Comparison of ENCODE assay signal across 19 mouse cellular contexts in genomic region chr8:11366741-11367140, GRCm38 (mm10). TPM values are rescaled to one million over a fixed set of nuclear protein-coding genes. Genes with fewer than 3 reads are reported as not detected.
A peak's percentile ranks its signal among the peaks of the same experiment; 100 is the strongest.
DNase-seq lines count a peak whose midpoint lies in the region; ATAC-seq and TF ChIP-seq lines count a peak whose summit lies in the region.
"Had no signal": no experiment of that assay in that cellular context is flagged by ENCODE, and none has a peak within 500 bp of the region (broad histone marks: within the 10 kb centered on the region; RNA-seq: fewer than 3 reads in every experiment).

No protein-coding gene starts in this region.

- DNase-seq in forebrain, embryonic 10.5 days (ENCODE audit: extremely low spot score, low spot score), result no peak
- no peak for DNase-seq in forebrain, embryonic 14.5 days (ENCODE audit: low spot score)
- no peak for DNase-seq in heart, adult 9 months (ENCODE audit: low spot score in 2 of 2)
- DNase-seq in kidney, postnatal 14 days, result no peak
- no peak for DNase-seq in testis, postnatal 10 days (ENCODE audit: low spot score)
- DNase-seq: cerebellum, adult 2 months; cerebellum, postnatal 25 days; heart, postnatal 36 days; kidney, adult 11 months; kidney, postnatal 10 days; liver, embryonic 13.5 days; lung, adult 2 months had no signal

- no peak for TF ChIP-seq POLR2A in testis, adult 2 months (IDR thresholded peaks at IDR 0.05; ENCODE audit: control insufficient read depth, low read depth, low read length)

- WGBS in forebrain, embryonic 10.5 days, result 82% methylated on average over 4 of the region's 4 CpGs
- 83% methylated on average over 4 of the region's 4 CpGs for WGBS in forebrain, embryonic 14.5 days
- 66% methylated on average over 4 of the region's 4 CpGs for WGBS in heart, embryonic 16.5 days
- 88% methylated on average over 4 of the region's 4 CpGs for WGBS in kidney, embryonic 16.5 days

- H3K4me1 ChIP-seq in forebrain, embryonic 10.5 days, result peaks cover 62% of the 10 kb centered on the region
- H3K4me1 ChIP-seq in forebrain, embryonic 14.5 days (ENCODE audit: control insufficient read depth, insufficient read depth, low read length), result peaks cover 9% of the 10 kb centered on the region
- peaks cover 43% of the 10 kb centered on the region for H3K4me1 ChIP-seq in heart, embryonic 16.5 days (ENCODE audit: control insufficient read depth, insufficient read depth, low read length)
- peaks cover 50% of the 10 kb centered on the region for H3K4me1 ChIP-seq in kidney, embryonic 16.5 days (ENCODE audit: insufficient read depth, low read length)
- H3K4me1 ChIP-seq in testis, adult 2 months (ENCODE audit: control insufficient read depth, insufficient read depth, low read length), result peaks cover 2% of the 10 kb centered on the region; the same call in 1 of the 2 replicates

- no peaks in the 10 kb centered on the region for H3K27me3 ChIP-seq in forebrain, embryonic 10.5 days (ENCODE audit: poor library complexity, severe bottlenecking)
- no peaks in the 10 kb centered on the region for H3K27me3 ChIP-seq in forebrain, embryonic 14.5 days (replicated peaks; ENCODE audit: control insufficient read depth, insufficient read depth, low read length)
- H3K27me3 ChIP-seq in heart, embryonic 16.5 days (ENCODE audit: control insufficient read depth, insufficient read depth, low read length), result no peaks in the 10 kb centered on the region
- H3K27me3 ChIP-seq in kidney, embryonic 16.5 days (ENCODE audit: insufficient read depth, low read length), result no peaks in the 10 kb centered on the region
- no peaks in the 10 kb centered on the region for H3K27me3 ChIP-seq in testis, adult 2 months (ENCODE audit: control insufficient read depth, insufficient read depth, low read length)
- H3K27me3 ChIP-seq: embryonic facial prominence, embryonic 12.5 days; forebrain, embryonic 12.5 days; liver, embryonic 13.5 days had no signal

- no peak for ATAC-seq in forebrain, embryonic 14.5 days
- ATAC-seq in heart, embryonic 16.5 days (replicated peaks; ENCODE audit: extremely low read depth, insufficient read depth, low FRiP score), result no peak
- ATAC-seq in kidney, embryonic 16.5 days (ENCODE audit: low FRiP score, low TSS enrichment), result no peak
- ATAC-seq: hindbrain, postnatal 0 days had no signal

- H3K9me3 ChIP-seq in forebrain, embryonic 10.5 days, result no peaks in the 10 kb centered on the region
- no peaks in the 10 kb centered on the region for H3K9me3 ChIP-seq in forebrain, embryonic 14.5 days (replicated peaks; ENCODE audit: control insufficient read depth, low read length)
- no peaks in the 10 kb centered on the region for H3K9me3 ChIP-seq in heart, embryonic 16.5 days (replicated peaks; ENCODE audit: control insufficient read depth, low read length)
- no peaks in the 10 kb centered on the region for H3K9me3 ChIP-seq in kidney, embryonic 16.5 days (ENCODE audit: low read length)
- H3K9me3 ChIP-seq: embryonic facial prominence, embryonic 12.5 days; forebrain, embryonic 12.5 days; liver, embryonic 13.5 days had no signal

- no peak for TF ChIP-seq CTCF in testis, adult 2 months (IDR thresholded peaks at IDR 0.05; ENCODE audit: control insufficient read depth, insufficient read depth, insufficient replicate concordance, low read depth, low read length)

- no peak overlapping the region for H3K4me3 ChIP-seq in forebrain, embryonic 10.5 days
- no peak overlapping the region for H3K4me3 ChIP-seq in forebrain, embryonic 14.5 days (ENCODE audit: low read depth, low read length)
- H3K4me3 ChIP-seq in heart, embryonic 16.5 days (ENCODE audit: low read length), result no peak overlapping the region
- H3K4me3 ChIP-seq in kidney, embryonic 16.5 days (ENCODE audit: low read length), result no peak overlapping the region
- no peak overlapping the region for H3K4me3 ChIP-seq in testis, adult 2 months (ENCODE audit: control insufficient read depth, low read depth, low read length)
- H3K4me3 ChIP-seq: embryonic facial prominence, embryonic 12.5 days; forebrain, embryonic 12.5 days; liver, embryonic 13.5 days had no signal

- H3K4me2 ChIP-seq in forebrain, embryonic 14.5 days (ENCODE audit: low read length), result no peak overlapping the region
- no peak overlapping the region for H3K4me2 ChIP-seq in heart, embryonic 16.5 days (ENCODE audit: low read depth, low read length)
- H3K4me2 ChIP-seq in kidney, embryonic 16.5 days (replicated peaks; ENCODE audit: low read depth, low read length), result no peak overlapping the region
- H3K4me2 ChIP-seq: embryonic facial prominence, embryonic 12.5 days; forebrain, embryonic 12.5 days; liver, embryonic 13.5 days; midbrain, embryonic 11.5 days had no signal

- peaks cover 10% of the 10 kb centered on the region for H3K36me3 ChIP-seq in forebrain, embryonic 10.5 days (replicated peaks)
- no peaks in the 10 kb centered on the region for H3K36me3 ChIP-seq in forebrain, embryonic 14.5 days (ENCODE audit: control insufficient read depth, insufficient read depth, low read length)
- peaks cover 5% of the 10 kb centered on the region; the same call in 1 of the 2 replicates for H3K36me3 ChIP-seq in heart, embryonic 16.5 days (ENCODE audit: control insufficient read depth, insufficient read depth)
- H3K36me3 ChIP-seq in kidney, embryonic 16.5 days (ENCODE audit: insufficient read depth, low read length), result peaks cover 7% of the 10 kb centered on the region; the same call in 1 of the 2 replicates
- no peaks in the 10 kb centered on the region for H3K36me3 ChIP-seq in testis, adult 2 months (ENCODE audit: control insufficient read depth, insufficient read depth, low read length)
- H3K36me3 ChIP-seq: embryonic facial prominence, embryonic 12.5 days; forebrain, embryonic 12.5 days; liver, embryonic 13.5 days had no signal

- no peak overlapping the region for H3K9ac ChIP-seq in forebrain, embryonic 14.5 days (ENCODE audit: low read length)
- H3K9ac ChIP-seq in heart, embryonic 16.5 days (ENCODE audit: low read length), result 0 out of 2 replicates have a peak overlapping the region, but pooled peaks have one; percentile 9
- H3K9ac ChIP-seq in kidney, embryonic 16.5 days (replicated peaks; ENCODE audit: low read length), result no peak overlapping the region
- H3K9ac ChIP-seq: embryonic facial prominence, embryonic 12.5 days; forebrain, embryonic 12.5 days; liver, embryonic 13.5 days had no signal

- 0 out of 2 replicates have a peak overlapping the region, but pooled peaks have one; percentile 33 for H3K27ac ChIP-seq in forebrain, embryonic 10.5 days
- no peak overlapping the region for H3K27ac ChIP-seq in forebrain, embryonic 14.5 days (ENCODE audit: low read depth, low read length)
- H3K27ac ChIP-seq in heart, embryonic 16.5 days (ENCODE audit: low read length), result peak overlapping the region; percentile 11
- H3K27ac ChIP-seq in kidney, embryonic 16.5 days (ENCODE audit: low read length), result peak overlapping the region; percentile 13; the same call in 1 of the 2 replicates
- H3K27ac ChIP-seq in testis, adult 2 months (ENCODE audit: control insufficient read depth, insufficient read depth, low read depth, low read length), result peak overlapping the region; percentile 40; the same call in 1 of the 2 replicates
- H3K27ac ChIP-seq: embryonic facial prominence, embryonic 12.5 days; forebrain, embryonic 12.5 days; hindbrain, postnatal 0 days; liver, embryonic 13.5 days had no signal

RNA-seq across cellular contexts. Expression of gene Col4a1, which starts 54.1 kb away (rescaled TPM):
- 123 and 129 TPM in 2 replicates for polyA plus RNA-seq in forebrain, embryonic 10.5 days (2016; fragmentation: Nextera tagmentation; extraction: Ambion mirVana)
- 77.9 and 91.4 TPM in 2 replicates for polyA plus RNA-seq in forebrain, embryonic 14.5 days (2014; fragmentation: Nextera tagmentation; extraction: Ambion mirVana)
- polyA plus RNA-seq in heart, embryonic 16.5 days (2015; fragmentation: Nextera tagmentation; extraction: Ambion mirVana), result 213 and 274 TPM in 2 replicates
- 382 and 440 TPM in 2 replicates for polyA plus RNA-seq in kidney, embryonic 16.5 days (2015; fragmentation: Nextera tagmentation; extraction: Ambion mirVana)
- 17.8 and 18.8 TPM in 2 replicates for polyA plus RNA-seq in testis, adult 2 months (2012; rRNA removed)

RNA-seq across cellular contexts. Expression of gene Col4a2, which starts 54.1 kb away (rescaled TPM):
- 47.1 and 49.4 TPM in 2 replicates for polyA plus RNA-seq in forebrain, embryonic 10.5 days (2016; fragmentation: Nextera tagmentation; extraction: Ambion mirVana)
- polyA plus RNA-seq in forebrain, embryonic 14.5 days (2014; fragmentation: Nextera tagmentation; extraction: Ambion mirVana), result 19.1 and 27.1 TPM in 2 replicates
- 80.1 and 105 TPM in 2 replicates for polyA plus RNA-seq in heart, embryonic 16.5 days (2015; fragmentation: Nextera tagmentation; extraction: Ambion mirVana)
- 121 and 126 TPM in 2 replicates for polyA plus RNA-seq in kidney, embryonic 16.5 days (2015; fragmentation: Nextera tagmentation; extraction: Ambion mirVana)
- polyA plus RNA-seq in testis, adult 2 months (2012; rRNA removed), result 8.4 and 9.0 TPM in 2 replicates
